Mouse (Mus musculus) ES-E14 (cell line): ENCODE results near the gene Olfr262. TPM values are rescaled to one million over a fixed set of nuclear protein-coding genes. Genes with fewer than 3 reads are reported as not detected.

ENCODE experiments used
- total RNA-seq: library from RNA; depleted of rRNA; stranded (reverse); fragments of 300-350 nt; gene quantifications from 2 replicates; pipeline ENCODE4 v1.2.3, GENCODE M21; 2012; rRNA removed

Olfr262 gene
- total RNA-seq, 1 experiment: not detected

Other genes starting within 250 kb of the Olfr262 start
- gene Olfr1423, start 200.3 kb downstream of the Olfr262 start, total RNA-seq: 0.11 and 0.27 TPM in 2 replicates
- gene Olfr1424, start 179.0 kb downstream of the Olfr262 start, total RNA-seq: not detected in 2 replicates
- 0.21 TPM in 1 of 2 replicates, not detected in the other for gene Olfr1425, start 163.9 kb downstream of the Olfr262 start, total RNA-seq
- not detected in 2 replicates for gene Olfr1426, start 149.6 kb downstream of the Olfr262 start, total RNA-seq
- 0.18 TPM in 1 of 2 replicates, not detected in the other for gene Olfr1427, start 138.3 kb downstream of the Olfr262 start, total RNA-seq
- not detected in 2 replicates for gene Olfr1428, start 125.8 kb downstream of the Olfr262 start, total RNA-seq
- not detected in 2 replicates for gene Olfr76, start 118.5 kb downstream of the Olfr262 start, total RNA-seq
- gene Olfr1555-ps1, start 71.5 kb downstream of the Olfr262 start, total RNA-seq: not detected in 2 replicates
- 0.18 TPM in 1 of 2 replicates, not detected in the other for gene Olfr1431, start 41.0 kb downstream of the Olfr262 start, total RNA-seq
- gene Olfr1432, start 9.1 kb downstream of the Olfr262 start, total RNA-seq: not detected in 2 replicates
- not detected in 2 replicates for gene Olfr235, start 19.4 kb upstream of the Olfr262 start, total RNA-seq
- not detected in 2 replicates for gene Olfr1434, start 38.2 kb upstream of the Olfr262 start, total RNA-seq
- not detected in 2 replicates for gene Olfr1436, start 57.5 kb upstream of the Olfr262 start, total RNA-seq
- not detected in 2 replicates for gene Olfr1437, start 83.4 kb upstream of the Olfr262 start, total RNA-seq
- not detected in 2 replicates for gene Olfr1438-ps1, start 94.3 kb upstream of the Olfr262 start, total RNA-seq
- gene Olfr1440, start 145.6 kb upstream of the Olfr262 start, total RNA-seq: not detected in 2 replicates
- gene Olfr1441, start 175.8 kb upstream of the Olfr262 start, total RNA-seq: 0.13 TPM in 1 of 2 replicates, not detected in the other
- not detected in 2 replicates for gene Pfpl, start 186.2 kb upstream of the Olfr262 start, total RNA-seq
- 0.05 and 0.18 TPM in 2 replicates for gene Mpeg1, start 219.1 kb upstream of the Olfr262 start, total RNA-seq